Mouse (Mus musculus) bone marrow macrophage, adult 2 months (primary cell): ENCODE data around the gene Pop7.

Experiments used
- CTCF ChIP-seq: IDR thresholded peaks from 2 replicates; pipeline ENCODE4 v1.5.1; 2012; ENCODE audit warnings: low read depth, mild to moderate bottlenecking, low read length, moderate library complexity
- POLR2A ChIP-seq: IDR thresholded peaks from 2 replicates; pipeline ENCODE4 v1.6.1; 2012; ENCODE audit warnings: mild to moderate bottlenecking, low read depth, low read length, borderline replicate concordance

- TF ChIP-seq POLR2A (no peak), CTCF (no peak)
Observed at GRCm38 (mm10) chr5:137528247-137528968, 26.1 kb upstream of the Pop7 start.
